Mouse (Mus musculus) hindbrain, embryonic 15.5 days (tissue): ENCODE measurements at regions not wholly inside any gene's neighbourhood (a gene's known extent, or its start where the extent isn't known, plus 50 kb on each side); places are given as distances from the start of the nearest gene placed in this dataset.
"Not testable (repeated sequence)": the region's sequence is repeated elsewhere in the genome, so short reads cannot be mapped to it uniquely, and the experiment has no call there.

ENCODE experiments used
- ATAC-seq: fragments of 200-750 bp; cut with Nextera tagmentation; 2 replicates; pipeline ENCODE4 v1.8.0; 2017; ENCODE audit warnings: low read depth, moderate number of reproducible peaks, moderate TSS enrichment; ENCODE audit not compliant: low FRiP score
- H3K27ac ChIP-seq: fragments of 300-500 bp; sonication (generic); replicated peaks from 2 replicates; pipeline ENCODE4 v1.5.1; 2015; ENCODE audit warnings: mild to moderate bottlenecking, inconsistent platforms
- H3K27me3 ChIP-seq: fragments of 300-500 bp; sonication (generic); 2 replicates; pipeline ENCODE4 v1.6.1; 2015; ENCODE audit warnings: control low read depth, inconsistent platforms
- H3K36me3 ChIP-seq: fragments of 300-500 bp; sonication (generic); 2 replicates; pipeline ENCODE4 v1.6.1; 2015; ENCODE audit warnings: control low read depth, inconsistent platforms
- H3K4me1 ChIP-seq: fragments of 300-500 bp; sonication (generic); replicated peaks from 2 replicates; pipeline ENCODE4 v1.6.1; 2015; ENCODE audit warnings: control low read depth, inconsistent platforms
- H3K4me2 ChIP-seq: fragments of 300-500 bp; sonication (generic); 2 replicates; pipeline ENCODE4 v1.6.1; 2015; ENCODE audit warnings: moderate library complexity, mild to moderate bottlenecking, inconsistent platforms
- H3K4me3 ChIP-seq: fragments of 300-500 bp; sonication (generic); 2 replicates; pipeline ENCODE4 v1.5.1; 2015; ENCODE audit warnings: mild to moderate bottlenecking, inconsistent platforms
- H3K9ac ChIP-seq: fragments of 300-500 bp; sonication (generic); 2 replicates; pipeline ENCODE4 v1.6.1; 2015; ENCODE audit warnings: inconsistent platforms
- H3K9me3 ChIP-seq: fragments of 300-500 bp; sonication (generic); 2 replicates; pipeline ENCODE4 v1.6.1; 2016; ENCODE audit warnings: control low read depth, inconsistent platforms
- WGBS: fragments of 180-500 bp; shearing (Covaris S2); methylation state at CpG from one replicate; pipeline ENCODE4 v1.1.7; 2015; 5-methylcytosine and 5-hydroxymethylcytosine counted together

DNA sequence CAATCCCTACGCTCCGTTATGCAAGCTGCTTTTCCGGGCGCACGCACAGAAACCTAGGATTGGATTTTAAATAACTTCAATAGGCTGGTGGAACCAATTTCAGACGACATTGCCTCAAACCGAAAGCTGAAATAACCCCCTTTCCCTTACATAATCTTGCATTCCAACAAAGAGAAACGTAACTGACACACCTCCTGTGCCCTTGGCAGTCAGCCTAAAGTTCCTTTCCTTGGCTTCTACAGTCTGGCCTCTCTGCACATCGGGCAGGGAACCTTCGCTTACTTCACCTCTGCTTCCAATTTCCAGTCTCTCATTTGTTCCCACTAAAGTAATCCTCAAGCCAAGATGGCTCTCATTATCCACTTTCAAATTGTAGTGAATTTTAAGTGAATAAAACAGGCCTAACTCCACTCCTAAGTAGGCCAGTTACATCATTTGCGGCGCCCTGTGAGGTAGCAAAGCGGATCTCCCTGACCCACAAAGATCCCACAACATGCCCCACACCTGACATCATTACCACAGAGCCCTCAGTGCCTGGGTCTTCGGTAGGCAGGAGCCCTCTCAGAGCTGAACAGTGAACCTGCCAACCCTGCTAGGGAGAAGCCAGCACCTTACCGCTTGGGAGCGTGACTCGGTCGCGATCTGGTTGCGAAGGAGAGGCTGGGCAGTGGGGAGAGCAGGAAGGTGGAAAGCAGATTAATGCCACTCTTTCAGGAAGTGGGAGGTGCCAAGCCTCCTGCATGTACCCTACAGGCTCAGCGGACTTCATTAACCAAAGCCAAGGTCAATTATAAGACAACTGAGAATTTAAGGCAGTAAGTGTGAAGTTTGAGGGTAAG is 279.0 kb upstream of the Arglu1 start:
- ATAC-seq: no peak
- 89% methylated on average over 21 of the region's 21 CpGs for WGBS
- H3K36me3 ChIP-seq: no peaks in the 10 kb centered on the region

DNA sequence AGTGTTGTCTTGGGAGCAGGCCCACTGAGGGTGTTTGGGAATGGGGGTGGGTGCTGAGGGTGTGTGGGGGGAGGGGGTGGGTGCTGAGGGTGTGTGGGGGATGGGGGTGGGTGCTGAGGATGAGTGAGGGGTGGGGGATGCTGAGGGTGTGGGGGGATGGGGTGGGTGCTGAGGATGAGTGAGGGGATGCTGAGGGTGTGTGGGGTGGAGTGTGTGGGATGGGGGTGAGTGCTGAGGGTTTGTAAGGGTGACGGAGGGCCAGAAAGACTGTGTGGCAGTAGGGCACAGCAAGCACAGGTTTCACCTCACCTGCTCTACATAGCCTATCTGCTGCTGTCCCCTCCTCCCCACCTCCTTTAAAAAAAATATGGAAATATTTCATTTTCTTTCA is 276.3 kb upstream of the Arglu1 start:
- 79% methylated on average over 1 of the region's 1 CpGs for WGBS

More for the DNA sequence above, 279.0 kb upstream of the Arglu1 start:
- no peaks in the 10 kb centered on the region for H3K27me3 ChIP-seq
- no peaks in the 10 kb centered on the region for H3K9me3 ChIP-seq
- no peak overlapping the region for H3K9ac ChIP-seq
- no peak overlapping the region for H3K4me3 ChIP-seq
- H3K4me1 ChIP-seq: 0 out of 2 replicates have a peak, but pooled peaks cover 3% of the 10 kb centered on the region
- no peak overlapping the region for H3K27ac ChIP-seq
- H3K4me2 ChIP-seq: no peak overlapping the region

GRCm38 (mm10) chr8:8965983-8966657 is 275.8 kb upstream of the Arglu1 start:
- no peaks in the 10 kb centered on the region for H3K27me3 ChIP-seq
- no peak for ATAC-seq

More for the DNA sequence above, 276.3 kb upstream of the Arglu1 start:
- ATAC-seq: no peak
- H3K27me3 ChIP-seq: no peaks in the 10 kb centered on the region
- H3K4me2 ChIP-seq: no peak overlapping the region
- H3K4me3 ChIP-seq: no peak overlapping the region
- 0 out of 2 replicates have a peak, but pooled peaks cover 3% of the 10 kb centered on the region for H3K4me1 ChIP-seq
- H3K27ac ChIP-seq: no peak overlapping the region
- no peaks in the 10 kb centered on the region for H3K9me3 ChIP-seq
- H3K36me3 ChIP-seq: no peaks in the 10 kb centered on the region
- no peak overlapping the region for H3K9ac ChIP-seq

GRCm38 (mm10) chr8:8960221-8960620 is 269.9 kb upstream of the Arglu1 start:
- no peak overlapping the region for H3K9ac ChIP-seq
- no peak overlapping the region for H3K4me2 ChIP-seq
- H3K27me3 ChIP-seq: no peaks in the 10 kb centered on the region
- H3K9me3 ChIP-seq: no peaks in the 10 kb centered on the region
- no peak overlapping the region for H3K4me3 ChIP-seq
- H3K36me3 ChIP-seq: no peaks in the 10 kb centered on the region
- H3K27ac ChIP-seq: no peak overlapping the region
- WGBS: 88% methylated on average over 3 of the region's 3 CpGs
- no peak for ATAC-seq
- H3K4me1 ChIP-seq: no peaks in the 10 kb centered on the region

More at GRCm38 (mm10) chr8:8965983-8966657, 275.8 kb upstream of the Arglu1 start:
- no peaks in the 10 kb centered on the region for H3K9me3 ChIP-seq
- H3K36me3 ChIP-seq: no peaks in the 10 kb centered on the region
- H3K9ac ChIP-seq: no peak overlapping the region
- WGBS: 12% methylated on average over 10 of the region's 10 CpGs
- H3K4me3 ChIP-seq: no peak overlapping the region
- no peak overlapping the region for H3K4me2 ChIP-seq
- H3K27ac ChIP-seq: no peak overlapping the region
- 0 out of 2 replicates have a peak, but pooled peaks cover 3% of the 10 kb centered on the region for H3K4me1 ChIP-seq

DNA sequence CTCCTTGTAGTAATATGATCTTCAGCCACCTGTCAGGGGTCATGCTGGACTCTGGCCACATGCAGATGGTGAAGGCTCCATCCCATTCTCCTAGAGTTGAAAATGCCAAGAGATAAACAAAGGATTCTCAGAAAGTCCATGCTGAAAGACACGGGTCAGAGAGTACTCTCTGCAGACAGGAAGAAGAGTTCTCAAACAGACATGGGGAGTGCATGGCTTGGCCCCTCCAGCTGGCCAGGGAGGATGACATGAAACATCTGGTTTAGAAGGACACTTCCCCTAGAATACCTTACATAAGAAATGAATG is 269.4 kb upstream of the Arglu1 start:
- ATAC-seq: no peak
- 66% methylated on average over 1 of the region's 1 CpGs for WGBS
- Histone ChIP-seq H3K27ac (no peak overlapping the region), H3K4me2 (no peak overlapping the region), H3K36me3 (no peaks in the 10 kb centered on the region), H3K4me1 (no peaks in the 10 kb centered on the region), H3K9me3 (no peaks in the 10 kb centered on the region), H3K4me3 (no peak overlapping the region), H3K9ac (no peak overlapping the region), H3K27me3 (no peaks in the 10 kb centered on the region)

- Histone ChIP-seq H3K4me3 (no peak overlapping the region), H3K9ac (no peak overlapping the region), H3K36me3 (no peaks in the 10 kb centered on the region), H3K9me3 (no peaks in the 10 kb centered on the region), H3K4me1 (no peaks in the 10 kb centered on the region), H3K4me2 (no peak overlapping the region), H3K27me3 (no peaks in the 10 kb centered on the region), H3K27ac (no peak overlapping the region)
- 81% methylated on average over 8 of the region's 8 CpGs for WGBS
- ATAC-seq: no peak
These were observed 268.9 kb upstream of the Arglu1 start for GRCm38 (mm10) chr8:8959021-8959786.

DNA sequence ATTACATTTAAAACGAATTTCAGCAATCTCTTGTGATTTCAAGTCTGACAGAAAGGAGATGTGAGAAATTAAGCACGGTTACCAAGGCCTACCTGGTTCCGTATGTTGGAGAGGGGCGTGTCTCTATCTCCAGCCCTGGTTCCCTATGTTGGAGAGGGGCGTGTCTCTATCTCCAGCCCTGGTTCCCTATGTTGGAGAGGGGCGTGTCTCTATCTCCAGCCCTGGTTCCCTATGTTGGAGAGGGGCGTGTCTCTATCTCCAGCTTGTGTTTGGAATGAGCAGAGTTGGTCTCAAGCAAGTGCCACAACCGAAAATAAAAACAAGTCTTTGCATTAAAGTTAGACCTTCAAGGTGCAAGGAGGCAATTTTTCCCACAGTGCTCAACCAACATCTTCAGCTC is 267.8 kb upstream of the Arglu1 start:
- not testable (repeated sequence) for H3K36me3 ChIP-seq, H3K27me3 ChIP-seq, H3K9ac ChIP-seq, H3K27ac ChIP-seq, H3K4me1 ChIP-seq, H3K9me3 ChIP-seq, H3K4me3 ChIP-seq, H3K4me2 ChIP-seq, ATAC-seq
- 88% methylated on average over 8 of the region's 8 CpGs for WGBS

DNA sequence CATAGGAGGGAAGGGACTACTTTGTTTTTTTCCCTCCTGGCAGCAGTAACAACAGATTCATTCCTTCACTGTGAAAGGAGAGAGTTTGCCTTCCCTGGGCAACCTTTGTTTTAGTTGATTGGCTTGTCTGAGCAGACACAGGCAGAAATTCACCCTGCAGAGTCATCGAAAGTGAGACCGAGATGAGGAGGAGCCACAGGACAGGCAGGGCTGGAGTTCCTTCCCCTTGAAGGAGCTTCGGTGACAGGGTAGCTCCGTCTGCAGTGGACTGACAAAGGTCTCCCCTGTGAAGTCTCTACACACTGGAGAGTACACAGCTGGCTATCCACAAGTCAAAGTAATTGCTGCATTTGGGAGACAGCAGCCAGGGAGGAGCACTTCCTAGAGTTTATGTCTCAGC is 261.9 kb upstream of the Arglu1 start:
- H3K9ac ChIP-seq: no peak overlapping the region
- no peaks in the 10 kb centered on the region for H3K36me3 ChIP-seq
- 7% methylated on average over 4 of the region's 4 CpGs for WGBS
- no peak for ATAC-seq
- peaks cover 9% of the 10 kb centered on the region for H3K4me1 ChIP-seq
- H3K27me3 ChIP-seq: no peaks in the 10 kb centered on the region
- H3K4me3 ChIP-seq: no peak overlapping the region
- no peak overlapping the region for H3K27ac ChIP-seq
- H3K9me3 ChIP-seq: no peaks in the 10 kb centered on the region
- no peak overlapping the region for H3K4me2 ChIP-seq

GRCm38 (mm10) chr8:8951186-8951585 is 260.9 kb upstream of the Arglu1 start:
- H3K27me3 ChIP-seq: no peaks in the 10 kb centered on the region
- no peaks in the 10 kb centered on the region for H3K36me3 ChIP-seq
- no peak overlapping the region for H3K4me3 ChIP-seq
- no peak overlapping the region for H3K27ac ChIP-seq
- no peak overlapping the region for H3K9ac ChIP-seq
- peaks cover 14% of the 10 kb centered on the region for H3K4me1 ChIP-seq
- H3K4me2 ChIP-seq: no peak overlapping the region
- no peaks in the 10 kb centered on the region for H3K9me3 ChIP-seq
- ATAC-seq: no peak
- WGBS: 33% methylated on average over 9 of the region's 9 CpGs

DNA sequence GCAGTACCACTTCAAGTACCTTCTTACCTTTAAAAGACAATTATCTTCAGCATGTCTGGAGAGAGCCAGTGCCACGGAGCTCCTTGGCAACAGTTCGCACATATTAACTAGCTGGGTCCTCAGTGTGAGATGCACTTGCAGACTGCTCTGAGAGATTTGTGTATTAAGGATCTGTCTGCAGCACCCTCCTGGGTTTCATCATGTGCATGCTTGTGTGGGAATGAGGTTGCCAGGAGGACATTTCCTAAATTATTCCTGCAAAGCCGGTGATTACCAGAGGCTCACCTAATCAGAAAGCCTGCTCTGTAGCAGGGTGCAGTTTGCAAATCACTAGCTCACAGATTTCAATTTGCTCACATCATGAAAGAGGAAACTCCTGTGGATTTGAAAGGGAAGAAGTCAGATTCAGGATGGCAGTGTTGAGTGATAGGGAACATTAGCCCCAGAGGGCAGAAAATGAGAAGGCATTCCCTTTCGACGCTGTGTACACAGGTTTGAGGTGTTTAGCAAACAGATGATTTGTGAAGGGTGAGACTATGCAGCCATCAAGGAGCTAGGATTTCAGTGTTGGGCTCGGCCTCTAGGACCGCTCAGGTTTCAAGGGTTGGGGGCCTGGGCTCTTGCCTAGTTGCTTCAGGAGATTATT is 257.3 kb upstream of the Arglu1 start:
- WGBS: 35% methylated on average over 7 of the region's 7 CpGs
- Histone ChIP-seq H3K27me3 (no peaks in the 10 kb centered on the region), H3K36me3 (no peaks in the 10 kb centered on the region), H3K4me3 (no peak overlapping the region), H3K9ac (no peak overlapping the region), H3K9me3 (no peaks in the 10 kb centered on the region), H3K4me2 (no peak overlapping the region), H3K27ac (peak overlapping the region; percentile 63), H3K4me1 (peaks cover 14% of the 10 kb centered on the region)
- ATAC-seq: peak; percentile 78

GRCm38 (mm10) chr8:8942991-8943390 is 252.7 kb upstream of the Arglu1 start:
- H3K4me1 ChIP-seq: peaks cover 17% of the 10 kb centered on the region
- H3K27ac ChIP-seq: no peak overlapping the region
- H3K4me2 ChIP-seq: no peak overlapping the region
- H3K9me3 ChIP-seq: no peaks in the 10 kb centered on the region
- no peak for ATAC-seq
- H3K27me3 ChIP-seq: no peaks in the 10 kb centered on the region
- no peaks in the 10 kb centered on the region for H3K36me3 ChIP-seq
- H3K4me3 ChIP-seq: no peak overlapping the region
- WGBS: 47% methylated on average over 6 of the region's 6 CpGs
- no peak overlapping the region for H3K9ac ChIP-seq

- H3K27ac ChIP-seq: no peak overlapping the region
- H3K4me3 ChIP-seq: no peak overlapping the region
- H3K9ac ChIP-seq: no peak overlapping the region
- no peaks in the 10 kb centered on the region for H3K9me3 ChIP-seq
- ATAC-seq: no peak
- peaks cover 4% of the 10 kb centered on the region; the same call in 1 of the 2 replicates for H3K4me1 ChIP-seq
- H3K36me3 ChIP-seq: no peaks in the 10 kb centered on the region
- no peaks in the 10 kb centered on the region for H3K27me3 ChIP-seq
- H3K4me2 ChIP-seq: no peak overlapping the region
- 83% methylated on average over 4 of the region's 4 CpGs for WGBS
These were observed 250.6 kb upstream of the Arglu1 start for GRCm38 (mm10) chr8:8940899-8941298.
